ENCODE assay signal across 9 mouse cellular contexts in genomic region chr5:19400738-19401408, GRCm38 (mm10).
DNase-seq lines count a peak whose midpoint lies in the region; ATAC-seq and TF ChIP-seq lines count a peak whose summit lies in the region.
"Had no signal": no experiment of that assay in that cellular context is flagged by ENCODE, and none has a peak within 500 bp of the region (broad histone marks: within the 10 kb centered on the region; RNA-seq: fewer than 3 reads in every experiment).

No protein-coding gene starts in this region.

- H3K27ac ChIP-seq in forebrain, embryonic 11.5 days (ENCODE audit: low read depth, low read length): no peak overlapping the region
- H3K27ac ChIP-seq in forebrain, embryonic 10.5 days: no peak overlapping the region
- H3K27ac ChIP-seq in lung, embryonic 14.5 days (ENCODE audit: low read depth): no peak overlapping the region
- H3K27ac ChIP-seq: heart, embryonic 15.5 days had no signal

- DNase-seq in forebrain, embryonic 11.5 days (ENCODE audit: low spot score): no peak
- no peak for DNase-seq in forebrain, embryonic 10.5 days (ENCODE audit: extremely low spot score, low spot score)
- DNase-seq in lung, embryonic 14.5 days: peak; percentile 77
- DNase-seq in lung, postnatal 10 days: no peak
- DNase-seq in embryo, embryonic 10.5 days (ENCODE audit: low spot score): peak; percentile 68
- DNase-seq in mesoderm, embryonic 11.5 days (ENCODE audit: low read depth, low spot score): peak; percentile 39
- DNase-seq in adrenal gland, postnatal 14 days: no peak
- no peak for DNase-seq in gastrocnemius, postnatal 36 days

- 51% methylated on average over 5 of the region's 5 CpGs for WGBS in forebrain, embryonic 11.5 days
- 48% methylated on average over 5 of the region's 5 CpGs for WGBS in forebrain, embryonic 10.5 days
- 41% methylated on average over 5 of the region's 5 CpGs for WGBS in lung, embryonic 14.5 days

- H3K9me3 ChIP-seq in forebrain, embryonic 11.5 days (ENCODE audit: control insufficient read depth, low read length): no peaks in the 10 kb centered on the region
- H3K9me3 ChIP-seq in forebrain, embryonic 10.5 days: no peaks in the 10 kb centered on the region
- no peaks in the 10 kb centered on the region for H3K9me3 ChIP-seq in lung, embryonic 14.5 days (ENCODE audit: low read depth, low read length)
- H3K9me3 ChIP-seq: heart, embryonic 15.5 days had no signal

- no peak overlapping the region for H3K4me3 ChIP-seq in forebrain, embryonic 11.5 days (ENCODE audit: low read depth, low read length)
- H3K4me3 ChIP-seq in forebrain, embryonic 10.5 days: no peak overlapping the region
- H3K4me3 ChIP-seq in lung, embryonic 14.5 days (ENCODE audit: low read depth, low read length): no peak overlapping the region
- H3K4me3 ChIP-seq: heart, embryonic 15.5 days had no signal

- intact Hi-C loops in gastrocnemius, postnatal 36 days (cut with DNase I): no loop called here

- no peak overlapping the region for H3K4me2 ChIP-seq in forebrain, embryonic 11.5 days (ENCODE audit: low read depth, low read length, severe bottlenecking)
- no peak overlapping the region for H3K4me2 ChIP-seq in lung, embryonic 14.5 days
- H3K4me2 ChIP-seq: heart, embryonic 15.5 days had no signal

- no peaks in the 10 kb centered on the region for H3K27me3 ChIP-seq in forebrain, embryonic 11.5 days (ENCODE audit: control insufficient read depth, insufficient read depth, low read length)
- no peaks in the 10 kb centered on the region for H3K27me3 ChIP-seq in forebrain, embryonic 10.5 days (ENCODE audit: poor library complexity, severe bottlenecking)
- no peaks in the 10 kb centered on the region for H3K27me3 ChIP-seq in lung, embryonic 14.5 days (ENCODE audit: insufficient read depth, low read length)
- H3K27me3 ChIP-seq: heart, embryonic 15.5 days had no signal

- peak; percentile 66 for ATAC-seq in forebrain, embryonic 11.5 days (replicated peaks; ENCODE audit: low FRiP score)
- no peak for ATAC-seq in lung, embryonic 14.5 days (ENCODE audit: insufficient read depth)

- no peaks in the 10 kb centered on the region for H3K4me1 ChIP-seq in forebrain, embryonic 11.5 days (replicated peaks; ENCODE audit: control insufficient read depth, insufficient read depth, low read length)
- no peaks in the 10 kb centered on the region for H3K4me1 ChIP-seq in forebrain, embryonic 10.5 days
- no peaks in the 10 kb centered on the region for H3K4me1 ChIP-seq in lung, embryonic 14.5 days (ENCODE audit: insufficient read depth)
- H3K4me1 ChIP-seq: heart, embryonic 15.5 days had no signal

- no peaks in the 10 kb centered on the region for H3K36me3 ChIP-seq in forebrain, embryonic 11.5 days (ENCODE audit: control insufficient read depth, insufficient read depth, low read length)
- no peaks in the 10 kb centered on the region for H3K36me3 ChIP-seq in forebrain, embryonic 10.5 days (replicated peaks)
- no peaks in the 10 kb centered on the region for H3K36me3 ChIP-seq in lung, embryonic 14.5 days (ENCODE audit: insufficient read depth)
- H3K36me3 ChIP-seq: heart, embryonic 15.5 days had no signal

- peak; percentile 72 for TF ChIP-seq CTCF in lung, embryonic 14.5 days (IDR thresholded peaks at IDR 0.05; ENCODE audit: low read depth)

- H3K9ac ChIP-seq in forebrain, embryonic 11.5 days (ENCODE audit: low read length): no peak overlapping the region
- H3K9ac ChIP-seq in lung, embryonic 14.5 days: no peak overlapping the region
- H3K9ac ChIP-seq: heart, embryonic 15.5 days had no signal

Comparison
In these comparisons a context has a peak if more than half of its experiments do, and no peak if none do; other contexts are left out.
1. DNase-seq: peak in lung, embryonic 14.5 days (single experiment), embryo, embryonic 10.5 days (single experiment) and mesoderm, embryonic 11.5 days (single experiment); none in forebrain, embryonic 11.5 days (single experiment), forebrain, embryonic 10.5 days (single experiment), lung, postnatal 10 days (single experiment), adrenal gland, postnatal 14 days (single experiment) and gastrocnemius, postnatal 36 days (0 of 2).